Mouse (Mus musculus) Patski (cell line): ENCODE data around the gene Slc39a2. TPM values are rescaled to one million over a fixed set of nuclear protein-coding genes. Genes with fewer than 3 reads are reported as not detected.
"Not testable (repeated sequence)": the region's sequence is repeated elsewhere in the genome, so short reads cannot be mapped to it uniquely, and the experiment has no call there.

Experiments
- ATAC-seq: fragments of 100-300 bp; one replicate; pipeline ENCODE4 v1.8.0; 2021
- CTCF ChIA-PET: fragments of 350-600 bp; sonication (Branson Sonifier 250); formaldehyde crosslinking; loops from one replicate; lab custom pipeline; 2022; ENCODE audit warnings: inconsistent platforms; lab: Charles Lee
- POLR2A ChIA-PET: fragments of 350-600 bp; sonication (Branson Sonifier 250); formaldehyde crosslinking; loops from one replicate; lab custom pipeline; 2022; ENCODE audit warnings: antibody characterized with exemption, inconsistent platforms; lab: Charles Lee
- DNase-seq: peaks from one replicate; pipeline ENCODE4 v3.0.0-alpha.2; 2011; ENCODE audit warnings: low read depth, low spot score
- H3K27me3 ChIP-seq: fragments of 371-371 bp; one replicate; pipeline ENCODE4 v1.5.1; 2021
- CTCF ChIP-seq: fragments of 100-300 bp; IDR thresholded peaks from one replicate; pipeline ENCODE4 v1.5.1; 2021
- in situ Hi-C: fragments of 300-500 bp; cut with MboI; formaldehyde crosslinking; loops from 3 replicates; pipeline ENCODE4 v1.11.1; 2018; ENCODE audit warnings: low pct_unique_long_range_greater_than_20kb, mixed read lengths
- polyA plus RNA-seq: library from polyadenylated mRNA; unstranded; gene quantifications from one replicate; pipeline ENCODE4 v1.2.3, GENCODE M21; 2021

Slc39a2 gene
- polyA plus RNA-seq, 1 experiment from 2014 or later: 0.15 TPM

DNA sequence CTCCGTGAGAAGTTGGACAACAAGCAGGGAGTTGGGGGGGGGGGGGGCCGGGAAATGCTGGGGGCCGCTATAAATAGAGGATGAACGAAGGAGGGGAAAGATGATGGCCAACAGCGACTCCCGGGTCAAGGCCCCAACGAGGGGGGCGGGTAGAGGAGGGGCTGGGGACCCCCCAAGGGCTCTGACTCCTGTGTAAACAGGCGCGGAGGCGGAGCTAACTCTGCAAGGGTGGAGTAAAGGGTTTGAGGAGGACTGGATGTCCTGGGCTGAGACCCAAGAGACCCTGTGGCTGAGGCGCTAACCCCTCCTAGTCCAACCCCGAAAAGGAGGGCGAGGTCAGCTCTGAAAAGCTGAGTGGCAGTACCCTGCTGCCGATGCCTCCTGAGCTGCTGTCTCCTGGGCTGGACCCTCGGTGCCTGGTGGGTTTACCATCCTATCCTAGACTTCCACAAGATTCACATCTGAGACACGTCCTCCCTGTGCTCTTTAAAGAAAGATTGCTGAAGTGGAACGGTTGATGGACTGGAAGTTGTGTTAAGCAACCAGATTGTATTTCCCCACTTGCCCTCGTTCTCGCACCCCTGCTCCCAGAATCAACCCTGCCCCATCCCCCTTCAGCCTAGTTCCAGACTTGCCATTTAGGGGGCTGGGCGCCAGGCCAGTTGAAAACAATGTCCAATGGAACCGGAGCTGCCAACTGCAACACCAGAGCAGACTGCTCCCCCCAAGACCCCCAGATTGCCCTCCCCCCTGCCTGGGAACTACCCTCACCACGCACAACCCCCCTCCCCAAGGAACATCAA lies 21.5 kb downstream of the Slc39a2 start, which contains the start of gene Ndrg2:
TSS of gene Ndrg2 (minus strand) at position 199 of the 803 bp plus-strand sequence.
- POLR2A ChIA-PET: no interaction called here
- CTCF ChIA-PET: interaction anchor here (1.3 kb wide), 1 partner anchor 9 kb away, joined by 6 read pairs; no protein-coding TSS in a partner anchor
- H3K27me3 ChIP-seq: peaks cover 20% of the 10 kb centered on the region
- no peak for TF ChIP-seq CTCF
- DNase-seq (no peak), ATAC-seq (no peak)
- in situ Hi-C loops: no loop called here

DNA sequence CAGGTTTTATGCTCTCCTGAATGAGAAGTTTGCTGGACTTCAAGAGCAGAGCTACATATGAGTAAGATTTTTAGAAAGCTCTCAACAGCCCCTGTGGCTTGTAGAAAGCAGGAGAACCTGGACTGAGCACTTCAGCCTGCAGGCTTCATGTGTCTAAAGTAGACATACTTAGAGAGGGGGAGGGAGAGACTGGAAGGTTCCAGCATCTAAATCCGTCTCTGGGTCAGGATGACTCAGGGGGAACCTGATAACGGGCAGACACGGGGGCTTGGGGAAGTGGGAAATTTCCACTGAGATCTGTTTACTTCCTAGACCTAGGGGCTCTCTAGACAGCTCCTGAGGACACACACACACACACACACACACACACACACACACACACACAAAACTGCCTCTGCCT lies 22.3 kb downstream of the Slc39a2 start:
- in situ Hi-C loops: no loop called here
- no peak for ATAC-seq

DNA sequence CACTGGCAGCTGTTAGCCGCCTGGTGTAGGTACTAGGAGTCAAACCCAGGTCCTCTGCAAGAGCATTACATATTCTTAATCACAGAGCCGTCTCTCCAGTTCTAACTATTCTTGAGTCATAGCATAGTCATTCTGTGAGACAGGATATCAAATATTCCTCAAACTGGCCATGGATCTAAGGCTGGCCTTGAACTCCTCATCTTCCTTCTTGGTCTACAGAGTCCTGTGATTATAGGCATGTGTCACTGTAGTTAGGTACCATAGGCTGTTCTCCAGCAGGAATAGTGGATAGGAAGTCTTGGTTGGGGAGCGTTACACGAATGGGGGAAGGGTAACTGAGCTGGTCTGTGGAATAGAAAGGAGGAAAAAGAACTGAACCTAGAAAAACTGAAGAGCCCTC lies 23.9 kb downstream of the Slc39a2 start:
- ATAC-seq (no peak), DNase-seq (no peak)
- H3K27me3 ChIP-seq: peaks cover 8% of the 10 kb centered on the region
- no peak for TF ChIP-seq CTCF
- in situ Hi-C loops: no loop called here
- POLR2A ChIA-PET: no interaction called here
- CTCF ChIA-PET: interaction anchor here (1.2 to 1.5 kb wide), 2 partner anchors 12 to 13 kb away, joined by 3 to 4 read pairs; no protein-coding TSS in a partner anchor

More for the DNA sequence above, 22.3 kb downstream of the Slc39a2 start:
- ChIA-PET POLR2A (no interaction called here), CTCF (interaction anchor here (1.3 kb wide), 1 partner anchor 10 kb away, joined by 6 read pairs; no protein-coding TSS in a partner anchor)
- H3K27me3 ChIP-seq: peaks cover 12% of the 10 kb centered on the region
- no peak for TF ChIP-seq CTCF
- no peak for DNase-seq

DNA sequence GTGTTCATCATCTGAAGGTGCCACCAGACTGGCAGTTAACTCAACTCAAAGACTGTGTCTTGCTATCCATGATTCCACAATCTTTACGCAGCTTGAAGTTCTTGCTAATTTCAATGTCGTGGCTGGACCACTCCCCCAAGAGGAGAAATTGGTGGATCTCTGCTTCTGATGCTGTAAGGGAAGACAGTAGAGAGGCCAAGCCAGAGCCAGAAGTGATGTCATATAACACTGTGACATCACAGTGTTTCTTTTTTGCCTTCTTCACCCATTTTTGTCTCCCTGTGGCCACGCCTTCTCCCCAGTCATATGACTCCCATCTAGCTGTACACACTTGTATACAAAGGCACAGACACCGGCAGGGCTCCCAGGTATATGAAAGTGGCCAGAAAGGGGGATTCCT lies 25.4 kb downstream of the Slc39a2 start, which contains the start of gene Tppp2:
TSS of gene Tppp2 (plus strand) at position 301 of the 400 bp plus-strand sequence.
- H3K27me3 ChIP-seq: peaks cover 6% of the 10 kb centered on the region
- no peak for ATAC-seq
- POLR2A ChIA-PET: no interaction called here
- DNase-seq: no peak
- CTCF ChIA-PET: interaction anchor here (0.6 kb wide), 1 partner anchor 47 kb away, joined by 3 read pairs; no protein-coding TSS in a partner anchor
- no peak for TF ChIP-seq CTCF
- in situ Hi-C loops: no loop called here

DNA sequence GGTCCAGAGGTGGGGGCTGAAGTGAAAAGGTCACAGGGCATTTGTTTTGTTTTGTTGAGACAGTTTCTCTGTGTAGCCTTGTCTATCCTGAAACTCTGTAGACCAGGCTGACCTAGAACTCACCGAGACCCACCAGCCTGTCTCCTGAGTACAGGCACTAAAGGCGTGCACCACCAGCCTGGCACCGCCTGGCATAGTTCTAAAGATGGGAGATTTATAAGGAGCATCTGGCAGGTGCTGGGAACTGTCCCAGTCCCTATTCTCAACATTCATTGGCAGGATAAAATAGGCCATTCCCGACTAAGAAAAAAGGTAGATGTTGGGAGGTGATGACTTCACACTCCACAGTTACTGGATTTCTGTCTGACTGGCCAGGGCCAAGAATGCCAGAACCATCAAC lies 26.3 kb downstream of the Slc39a2 start:
- DNase-seq (no peak), ATAC-seq (no peak)
- CTCF ChIA-PET: no interaction called here
- TF ChIP-seq CTCF: no peak
- in situ Hi-C loops: no loop called here
- POLR2A ChIA-PET: no interaction called here
- H3K27me3 ChIP-seq: peaks cover 5% of the 10 kb centered on the region

DNA sequence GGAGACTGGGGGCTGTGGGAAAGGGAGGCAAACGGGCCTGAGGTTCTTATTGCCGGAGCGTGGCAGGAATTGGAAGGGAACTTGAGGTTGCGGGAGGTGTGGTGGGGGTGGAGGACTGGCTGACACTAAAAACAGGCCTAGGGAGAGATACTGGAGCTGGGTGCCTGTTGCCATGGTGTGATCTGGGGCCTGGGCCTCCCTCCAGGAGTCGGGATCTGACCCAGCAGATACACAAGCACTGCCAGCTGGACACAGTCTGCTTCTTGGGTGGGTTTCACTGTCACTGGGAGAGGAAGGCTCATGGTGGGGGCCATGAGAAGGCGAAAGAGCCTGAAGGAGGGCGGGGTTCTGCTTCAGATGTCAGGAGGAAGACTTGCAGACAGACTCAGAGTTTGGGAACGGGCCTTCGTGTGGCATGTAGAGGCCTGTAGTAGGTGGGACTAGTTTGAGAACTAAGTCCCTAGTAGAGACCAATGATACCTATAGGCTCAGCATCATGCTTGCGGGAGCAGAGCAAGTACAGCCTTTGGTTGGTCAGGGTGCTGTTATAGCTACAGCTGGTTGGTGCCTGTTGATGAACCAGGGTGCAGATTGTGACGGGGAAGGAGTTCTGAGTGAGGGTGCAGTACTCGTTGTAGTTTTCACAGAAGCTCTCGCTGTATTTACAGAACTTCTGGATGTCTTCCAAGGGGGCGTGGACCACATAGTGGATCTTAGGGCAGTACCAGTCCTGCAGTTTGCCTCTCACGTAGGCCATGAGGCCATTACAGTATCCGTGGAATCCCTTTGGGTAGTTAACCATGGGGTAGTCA lies 29.3 kb downstream of the Slc39a2 start:
- in situ Hi-C loops: no loop called here
- no peaks in the 10 kb centered on the region for H3K27me3 ChIP-seq
- CTCF ChIA-PET: no interaction called here
- DNase-seq (no peak), ATAC-seq (no peak)
- TF ChIP-seq CTCF: no peak
- POLR2A ChIA-PET: no interaction called here

DNA sequence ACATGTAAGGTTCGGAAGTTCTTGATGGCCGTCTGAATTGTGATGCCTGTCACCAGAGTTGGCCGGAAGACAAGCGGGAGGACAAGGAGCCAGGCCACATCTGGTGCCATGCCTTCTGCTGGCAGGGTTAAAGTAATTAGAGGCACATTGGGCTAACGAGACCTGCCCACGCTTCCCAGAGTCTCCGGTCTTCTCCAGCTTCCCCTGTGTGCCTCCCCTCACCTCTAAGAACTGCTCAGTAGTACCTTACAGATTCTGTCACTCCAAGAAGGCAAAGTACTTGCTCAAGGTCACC lies 29.8 kb downstream of the Slc39a2 start, which contains the start of gene Rnase13:
TSS of gene Rnase13 (minus strand) at position 203 of the 295 bp plus-strand sequence.
- H3K27me3 ChIP-seq: no peaks in the 10 kb centered on the region
- in situ Hi-C loops: no loop called here
- ATAC-seq (no peak), DNase-seq (no peak)
- no peak for TF ChIP-seq CTCF
- POLR2A ChIA-PET: no interaction called here
- CTCF ChIA-PET: no interaction called here

DNA sequence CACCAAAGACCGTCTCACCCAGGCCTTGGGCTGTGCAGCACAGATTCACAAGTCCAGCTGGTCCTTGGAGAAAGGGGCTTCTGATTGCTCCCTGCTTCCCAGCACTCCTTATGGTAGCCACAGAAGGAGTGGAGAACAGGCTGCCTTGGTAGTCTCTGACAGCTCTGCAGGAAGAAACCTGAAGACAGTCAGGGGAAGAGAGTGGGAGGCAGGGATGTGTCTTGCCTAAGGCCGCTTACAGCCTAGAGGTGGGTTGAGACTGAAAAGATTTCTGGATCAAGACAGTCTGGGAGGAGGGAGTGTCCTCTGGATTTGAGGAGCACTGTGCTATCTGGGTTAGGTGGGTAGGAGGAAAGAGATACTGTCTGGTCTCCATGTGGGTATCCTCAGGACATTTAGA lies 30.2 kb downstream of the Slc39a2 start:
- in situ Hi-C loops: no loop called here
- no peak for TF ChIP-seq CTCF
- no peak for ATAC-seq
- CTCF ChIA-PET: no interaction called here
- no peak for DNase-seq
- H3K27me3 ChIP-seq: no peaks in the 10 kb centered on the region
- POLR2A ChIA-PET: no interaction called here

DNA sequence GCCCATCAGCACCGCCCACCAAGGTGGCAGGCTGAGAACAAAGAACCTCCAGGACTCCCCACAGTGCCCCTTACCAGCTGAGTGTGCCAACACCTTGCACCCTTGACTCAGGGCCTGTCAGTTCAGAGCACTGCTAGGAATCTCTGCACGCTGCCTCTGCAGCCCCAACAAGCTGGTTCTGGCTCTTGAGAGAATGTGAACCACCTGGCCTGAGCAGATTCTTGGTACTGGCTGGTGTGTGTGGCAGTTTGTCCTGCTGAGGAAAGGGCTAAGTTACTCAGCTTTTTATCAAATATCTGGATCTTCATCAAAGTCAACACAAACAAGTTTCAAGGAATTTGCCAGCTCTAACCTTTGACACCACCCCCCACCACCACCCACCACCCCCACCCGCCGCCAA lies 30.8 kb downstream of the Slc39a2 start:
- ChIA-PET CTCF (no interaction called here), POLR2A (no interaction called here)
- ATAC-seq (no peak), DNase-seq (no peak)
- no peak for TF ChIP-seq CTCF
- H3K27me3 ChIP-seq: no peaks in the 10 kb centered on the region
- in situ Hi-C loops: no loop called here

DNA sequence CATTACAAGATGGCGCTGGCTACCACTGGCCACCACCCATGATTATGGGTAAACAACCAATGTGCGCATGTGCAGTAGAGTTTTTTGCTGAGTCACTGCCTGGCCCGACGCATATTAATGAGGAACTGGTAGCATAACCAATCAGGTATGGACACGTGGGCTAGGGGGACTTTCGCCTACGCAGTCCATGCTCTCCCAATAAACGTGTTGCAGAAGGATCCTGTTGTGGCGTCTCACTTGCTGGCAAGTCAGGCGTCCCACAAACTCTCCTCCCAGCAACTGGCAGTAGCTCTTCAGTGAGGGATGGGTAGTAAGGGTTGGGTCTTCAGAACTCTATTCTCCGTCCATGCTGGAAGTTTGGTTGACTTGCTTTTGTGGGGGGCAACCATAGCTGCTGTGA lies 34.2 kb downstream of the Slc39a2 start:
- CTCF ChIA-PET: interaction anchor here (1.3 kb wide), 1 partner anchor 23 kb away, joined by 4 read pairs; no protein-coding TSS in a partner anchor
- POLR2A ChIA-PET, in situ Hi-C loops, DNase-seq, ATAC-seq, H3K27me3 ChIP-seq: not testable (repeated sequence)
